Mouse (Mus musculus): ENCODE measurements around the gene C87436. TPM values are rescaled to one million over a fixed set of nuclear protein-coding genes. Genes with fewer than 3 reads are reported as not detected.
A peak's percentile ranks its signal among the peaks of the same experiment; 100 is the strongest.

C87436 gene
- polyA plus RNA-seq, 1 experiment from 2014 or later, result 23.7 TPM

- no peaks in the 10 kb centered on the region for H3K36me3 ChIP-seq
- no peak overlapping the region for H3K9ac ChIP-seq
- no peaks in the 10 kb centered on the region for H3K27me3 ChIP-seq
- no peaks in the 10 kb centered on the region for H3K9me3 ChIP-seq
- no peak overlapping the region for H3K27ac ChIP-seq (replicated peaks)
- H3K4me1 ChIP-seq (replicated peaks), result peaks cover 20% of the 10 kb centered on the region
- peak overlapping the region; percentile 18; the same call in 1 of the 2 replicates for H3K4me3 ChIP-seq
- peak overlapping the region; percentile 48 for H3K4me2 ChIP-seq
- ATAC-seq (ENCODE audit: low FRiP score, low read depth), result no peak
- WGBS, result 8% methylated on average over 9 of the region's 9 CpGs
These were observed 37.2 kb upstream of the C87436 start for GRCm38 (mm10) chr6:86400972-86401371.

- Histone ChIP-seq H3K4me3 (peak overlapping the region; percentile 74), H3K9me3 (no peaks in the 10 kb centered on the region), H3K4me1 (replicated peaks) (peaks cover 28% of the 10 kb centered on the region), H3K36me3 (0 out of 2 replicates have a peak, but pooled peaks cover 2% of the 10 kb centered on the region), H3K27me3 (no peaks in the 10 kb centered on the region), H3K4me2 (peak overlapping the region; percentile 82), H3K27ac (replicated peaks) (peak overlapping the region; percentile 34; the same call in 1 of the 2 replicates), H3K9ac (peak overlapping the region; percentile 37)
- WGBS, result 39% methylated on average over 12 of the region's 12 CpGs
- no peak for ATAC-seq (ENCODE audit: low FRiP score, low read depth)
These were observed 35.2 kb upstream of the C87436 start for GRCm38 (mm10) chr6:86402681-86403607.

GRCm38 (mm10) chr6:86403728-86404099 lies 34.5 kb upstream of the C87436 start:
- WGBS, result under 1% methylated on average over 15 of the region's 15 CpGs

GRCm38 (mm10) chr6:86404100-86404861 lies 33.9 kb upstream of the C87436 start, which contains the start of gene Tia1:
Gene Tia1, plus strand, starts transcription at chr6:86404219.
- H3K4me2 ChIP-seq, result peak within 1 kb of the TSS; percentile 82
- WGBS, result under 1% methylated on average over 60 of the region's 62 CpGs
- H3K27me3 ChIP-seq, result no peaks in the 10 kb centered on the region
- peak within 1 kb of the TSS; percentile 96 for H3K9ac ChIP-seq
- 0 out of 2 replicates have a peak, but pooled peaks cover 2% of the 10 kb centered on the region for H3K36me3 ChIP-seq
- peaks cover 38% of the 10 kb centered on the region for H3K4me1 ChIP-seq (replicated peaks)
- no peaks in the 10 kb centered on the region for H3K9me3 ChIP-seq
- H3K27ac ChIP-seq (replicated peaks), result peak within 1 kb of the TSS; percentile 99
- peak within 1 kb of the TSS; percentile 74 for H3K4me3 ChIP-seq
- peak; percentile 97 for ATAC-seq (ENCODE audit: low FRiP score, low read depth)

More at GRCm38 (mm10) chr6:86403728-86404099, 34.5 kb upstream of the C87436 start:
- H3K4me1 ChIP-seq (replicated peaks), result peaks cover 32% of the 10 kb centered on the region
- ATAC-seq (ENCODE audit: low FRiP score, low read depth), result peak; percentile 79
- H3K27ac ChIP-seq (replicated peaks), result peak overlapping the region; percentile 99
- H3K9me3 ChIP-seq, result no peaks in the 10 kb centered on the region
- H3K4me2 ChIP-seq, result peak overlapping the region; percentile 82
- H3K4me3 ChIP-seq, result peak overlapping the region; percentile 74
- H3K9ac ChIP-seq, result peak overlapping the region; percentile 96
- H3K36me3 ChIP-seq, result 0 out of 2 replicates have a peak, but pooled peaks cover 2% of the 10 kb centered on the region
- no peaks in the 10 kb centered on the region for H3K27me3 ChIP-seq

- Histone ChIP-seq H3K4me2 (peak overlapping the region; percentile 82), H3K4me1 (replicated peaks) (peaks cover 45% of the 10 kb centered on the region), H3K4me3 (peak overlapping the region; percentile 74), H3K9me3 (no peaks in the 10 kb centered on the region), H3K36me3 (0 out of 2 replicates have a peak, but pooled peaks cover 2% of the 10 kb centered on the region), H3K27ac (replicated peaks) (peak overlapping the region; percentile 99), H3K9ac (peak overlapping the region; percentile 96), H3K27me3 (no peaks in the 10 kb centered on the region)
- no peak for ATAC-seq (ENCODE audit: low FRiP score, low read depth)
- under 1% methylated on average over 11 of the region's 11 CpGs for WGBS
These were observed 33.2 kb upstream of the C87436 start for GRCm38 (mm10) chr6:86404996-86405395.

- H3K27me3 ChIP-seq, result no peaks in the 10 kb centered on the region
- H3K36me3 ChIP-seq, result 0 out of 2 replicates have a peak, but pooled peaks cover 2% of the 10 kb centered on the region
- no peaks in the 10 kb centered on the region for H3K9me3 ChIP-seq
- H3K4me3 ChIP-seq, result peak overlapping the region; percentile 74
- peaks cover 46% of the 10 kb centered on the region for H3K4me1 ChIP-seq (replicated peaks)
- H3K4me2 ChIP-seq, result peak overlapping the region; percentile 82
- no peak overlapping the region for H3K27ac ChIP-seq (replicated peaks)
- peak overlapping the region; percentile 29; the same call in 1 of the 2 replicates for H3K9ac ChIP-seq
- ATAC-seq (ENCODE audit: low FRiP score, low read depth), result no peak
These were observed 31.9 kb upstream of the C87436 start for GRCm38 (mm10) chr6:86406306-86406705.

- ATAC-seq (ENCODE audit: low FRiP score, low read depth), result no peak
- no peak overlapping the region for H3K9ac ChIP-seq
These were observed 19.5 kb upstream of the C87436 start for GRCm38 (mm10) chr6:86418711-86419110.

GRCm38 (mm10) chr6:86419239-86419638 lies 18.9 kb upstream of the C87436 start:
- ATAC-seq (ENCODE audit: low FRiP score, low read depth), result no peak
- H3K4me1 ChIP-seq (replicated peaks), result no peaks in the 10 kb centered on the region
- no peak overlapping the region for H3K9ac ChIP-seq
- no peaks in the 10 kb centered on the region for H3K9me3 ChIP-seq
- peaks cover 81% of the 10 kb centered on the region for H3K36me3 ChIP-seq
- WGBS, result 95% methylated on average over 3 of the region's 3 CpGs
- H3K4me2 ChIP-seq, result no peak overlapping the region
- no peaks in the 10 kb centered on the region for H3K27me3 ChIP-seq
- H3K4me3 ChIP-seq, result no peak overlapping the region
- no peak overlapping the region for H3K27ac ChIP-seq (replicated peaks)

More at GRCm38 (mm10) chr6:86418711-86419110, 19.5 kb upstream of the C87436 start:
- H3K4me1 ChIP-seq (replicated peaks), result no peaks in the 10 kb centered on the region
- H3K9me3 ChIP-seq, result no peaks in the 10 kb centered on the region
- no peak overlapping the region for H3K4me3 ChIP-seq
- no peak overlapping the region for H3K27ac ChIP-seq (replicated peaks)
- 92% methylated on average over 6 of the region's 6 CpGs for WGBS
- no peak overlapping the region for H3K4me2 ChIP-seq
- H3K27me3 ChIP-seq, result no peaks in the 10 kb centered on the region
- H3K36me3 ChIP-seq, result peaks cover 81% of the 10 kb centered on the region

- no peaks in the 10 kb centered on the region for H3K9me3 ChIP-seq
- peaks cover 82% of the 10 kb centered on the region for H3K36me3 ChIP-seq
- no peak for ATAC-seq (ENCODE audit: low FRiP score, low read depth)
- H3K4me1 ChIP-seq (replicated peaks), result no peaks in the 10 kb centered on the region
- 66% methylated on average over 6 of the region's 6 CpGs for WGBS
- no peak overlapping the region for H3K27ac ChIP-seq (replicated peaks)
- no peak overlapping the region for H3K9ac ChIP-seq
- H3K27me3 ChIP-seq, result no peaks in the 10 kb centered on the region
- no peak overlapping the region for H3K4me2 ChIP-seq
- no peak overlapping the region for H3K4me3 ChIP-seq
These were observed 17.7 kb upstream of the C87436 start for GRCm38 (mm10) chr6:86420491-86420890.

GRCm38 (mm10) chr6:86426358-86426757 lies 11.8 kb upstream of the C87436 start, which contains the start of gene Gm44790:
Gene Gm44790, plus strand, starts transcription at chr6:86426658.
- WGBS, result 94% methylated on average over 1 of the region's 1 CpGs
- no peak for ATAC-seq (ENCODE audit: low FRiP score, low read depth)
- H3K9ac ChIP-seq, result no peak within 1 kb of the TSS
- no peak within 1 kb of the TSS for H3K27ac ChIP-seq (replicated peaks)
- H3K36me3 ChIP-seq, result peaks cover 77% of the 10 kb centered on the region
- H3K4me3 ChIP-seq, result no peak within 1 kb of the TSS
- H3K27me3 ChIP-seq, result no peaks in the 10 kb centered on the region
- no peaks in the 10 kb centered on the region for H3K4me1 ChIP-seq (replicated peaks)
- no peaks in the 10 kb centered on the region for H3K9me3 ChIP-seq
- H3K4me2 ChIP-seq, result no peak within 1 kb of the TSS

- no peak for ATAC-seq (ENCODE audit: low FRiP score, low read depth)
- H3K4me1 ChIP-seq (replicated peaks), result no peaks in the 10 kb centered on the region
- no peak overlapping the region for H3K4me3 ChIP-seq
- no peaks in the 10 kb centered on the region for H3K27me3 ChIP-seq
- H3K9me3 ChIP-seq, result no peaks in the 10 kb centered on the region
- H3K36me3 ChIP-seq, result peaks cover 86% of the 10 kb centered on the region
- no peak overlapping the region for H3K27ac ChIP-seq (replicated peaks)
- H3K9ac ChIP-seq, result no peak overlapping the region
- whole genome bisulfite sequencing, result 98% methylated on average over 3 of the region's 3 CpGs
- no peak overlapping the region for H3K4me2 ChIP-seq
These were observed 6.6 kb upstream of the C87436 start for GRCm38 (mm10) chr6:86431531-86431930.
